Mouse (Mus musculus) bone marrow, adult 2 months (tissue): Measurements from ENCODE around the gene Nkiras1. TPM values are rescaled to one million over a fixed set of nuclear protein-coding genes. Genes with fewer than 3 reads are reported as not detected.
"Not testable (repeated sequence)": the region's sequence is repeated elsewhere in the genome, so short reads cannot be mapped to it uniquely, and the experiment has no call there.

Source experiments
- H3K27ac ChIP-seq: fragments of 200-500 bp; 2 replicates; pipeline ENCODE4 v1.5.1; 2012; ENCODE audit warnings: low read depth, mild to moderate bottlenecking, control low read depth, inconsistent platforms, low read length; ENCODE audit not compliant: control insufficient read depth, poor library complexity, insufficient read depth
- H3K4me1 ChIP-seq: fragments of 200-500 bp; 2 replicates; pipeline ENCODE4 v1.6.1; 2011; ENCODE audit warnings: low read length; ENCODE audit not compliant: control insufficient read depth, insufficient read depth
- H3K4me3 ChIP-seq: fragments of 200-500 bp; replicated peaks from 2 replicates; pipeline ENCODE3; 2011; ENCODE audit warnings: mild to moderate bottlenecking, low read depth, low read length, control low read depth; ENCODE audit not compliant: control insufficient read depth
- CTCF ChIP-seq: fragments of 200-500 bp; IDR thresholded peaks from 2 replicates; pipeline ENCODE4 v1.5.1; 2011; ENCODE audit warnings: low read length, control low read depth; ENCODE audit not compliant: control insufficient read depth, insufficient read depth
- POLR2A ChIP-seq: fragments of 200-500 bp; IDR thresholded peaks from 2 replicates; pipeline ENCODE4 v1.6.1; 2011; ENCODE audit warnings: low read depth, mild to moderate bottlenecking, control low read depth, low read length, borderline replicate concordance; ENCODE audit not compliant: control insufficient read depth
- whole genome bisulfite sequencing: fragments of 180-500 bp; shearing (Covaris S2); methylation state at CpG from one replicate; pipeline ENCODE4 v1.1.7; 2018; 5-methylcytosine and 5-hydroxymethylcytosine counted together
- polyA plus RNA-seq: library from polyadenylated mRNA; stranded (reverse); fragments of >200 nt; gene quantifications from 2 replicates; pipeline ENCODE4 v1.2.4, GENCODE M21; 2011; ENCODE audit warnings: low replicate concordance; ENCODE audit not compliant: missing spikeins, insufficient read depth, insufficient read length

Gene Nkiras1
- polyA plus RNA-seq, result 7.7 and 15.0 TPM in 2 replicates

DNA sequence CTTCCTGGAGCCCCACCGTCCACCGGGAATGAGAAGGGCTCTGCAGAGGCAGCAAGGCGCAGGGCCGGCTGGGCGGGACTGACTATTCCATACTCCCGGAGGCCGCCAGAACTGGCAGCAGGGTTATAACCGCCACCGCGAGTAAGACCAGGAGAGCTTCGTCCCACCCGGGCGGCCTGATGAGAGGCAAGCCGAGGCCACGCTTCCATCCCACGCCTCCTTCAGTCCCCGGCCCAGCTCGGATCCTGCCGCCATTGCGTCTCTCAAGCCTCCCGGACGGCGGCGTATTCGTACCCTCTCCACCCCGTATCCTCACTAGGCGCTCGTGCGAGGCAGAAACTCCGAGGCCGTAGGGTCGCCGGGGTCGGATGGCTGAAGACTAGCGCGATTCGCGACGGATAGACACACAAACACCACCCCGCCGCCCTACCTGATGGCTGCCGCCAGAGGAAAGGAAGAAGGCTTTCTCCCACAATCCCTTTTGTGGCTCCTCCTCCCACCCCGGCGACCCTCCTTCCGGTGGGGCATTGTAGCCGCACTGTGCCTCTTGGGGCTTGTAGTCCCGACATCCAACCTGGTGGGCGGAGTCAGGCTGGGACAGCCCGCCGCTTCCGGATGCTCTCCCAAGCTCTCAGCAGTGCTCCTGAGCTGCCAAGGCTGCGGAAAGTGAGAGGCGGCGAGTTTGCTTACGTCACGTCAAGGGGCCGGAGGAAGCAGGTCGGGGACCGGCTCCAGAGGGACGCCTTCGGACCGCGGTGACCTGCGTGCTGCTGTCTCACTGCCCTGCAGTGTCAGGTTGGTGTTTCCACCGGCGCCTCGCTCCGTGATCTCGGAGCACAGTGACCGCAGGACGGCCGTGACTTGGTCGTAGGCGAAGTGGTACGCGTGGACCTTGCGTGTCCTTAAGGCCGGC, at the start of gene Nkiras1, which contains the start of gene Rpl15:
Nkiras1 (plus strand) TSS at position 608 of the 913 bp plus-strand sequence.
Rpl15 (minus strand) TSS at position 863 of the 913 bp plus-strand sequence.
- Histone ChIP-seq H3K4me3 (peak within 1 kb of the TSS; percentile 89), H3K4me1 (no peaks in the 10 kb centered on the region; the same call in 1 of the 2 replicates), H3K27ac (peak within 1 kb of the TSS; percentile 78)
- TF ChIP-seq CTCF (0 out of 2 replicates have a peak, but pooled peaks have one; percentile 8), POLR2A (peak; percentile 71)
- WGBS, result under 1% methylated on average over 78 of the region's 78 CpGs

GRCm38 (mm10) chr14:18221977-18222376, 49.0 kb upstream of the Nkiras1 start:
- no peak overlapping the region for H3K4me3 ChIP-seq
- no peak overlapping the region for H3K27ac ChIP-seq
- 87% methylated on average over 6 of the region's 6 CpGs for WGBS
- TF ChIP-seq CTCF, result no peak
- no peak for TF ChIP-seq POLR2A
- H3K4me1 ChIP-seq, result no peaks in the 10 kb centered on the region

GRCm38 (mm10) chr14:18225431-18225830, 45.5 kb upstream of the Nkiras1 start:
- not testable (repeated sequence) for H3K27ac ChIP-seq, H3K4me1 ChIP-seq
- 88% methylated on average over 11 of the region's 11 CpGs for WGBS

GRCm38 (mm10) chr14:18226181-18226580, 44.8 kb upstream of the Nkiras1 start:
- H3K27ac ChIP-seq, result not testable (repeated sequence)

More at GRCm38 (mm10) chr14:18225431-18225830, 45.5 kb upstream of the Nkiras1 start:
- H3K4me3 ChIP-seq, result not testable (repeated sequence)

DNA sequence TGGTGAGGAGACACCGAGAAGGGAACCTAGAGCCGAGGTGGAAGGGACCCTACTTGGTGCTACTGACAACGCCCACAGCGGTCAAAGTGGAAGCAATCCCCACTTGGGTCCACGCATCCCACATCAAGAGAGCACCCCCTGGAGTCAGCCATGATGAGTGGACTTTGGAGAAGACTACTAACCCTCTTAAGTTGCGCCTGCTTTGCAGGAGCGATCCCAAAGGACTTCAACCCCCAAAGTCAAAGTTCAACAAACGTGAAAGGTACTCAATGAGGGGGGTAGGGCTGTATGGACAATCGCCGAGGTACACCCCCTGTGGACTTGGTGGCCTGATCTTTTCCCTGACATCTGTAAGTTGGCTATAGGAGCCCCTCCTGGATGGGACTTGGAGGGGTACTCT, 41.2 kb upstream of the Nkiras1 start:
- WGBS, result 85% methylated on average over 10 of the region's 10 CpGs
- not testable (repeated sequence) for H3K27ac ChIP-seq, H3K4me3 ChIP-seq, H3K4me1 ChIP-seq

More at GRCm38 (mm10) chr14:18226181-18226580, 44.8 kb upstream of the Nkiras1 start:
- WGBS, result 85% methylated on average over 11 of the region's 11 CpGs
- not testable (repeated sequence) for H3K4me1 ChIP-seq, H3K4me3 ChIP-seq

DNA sequence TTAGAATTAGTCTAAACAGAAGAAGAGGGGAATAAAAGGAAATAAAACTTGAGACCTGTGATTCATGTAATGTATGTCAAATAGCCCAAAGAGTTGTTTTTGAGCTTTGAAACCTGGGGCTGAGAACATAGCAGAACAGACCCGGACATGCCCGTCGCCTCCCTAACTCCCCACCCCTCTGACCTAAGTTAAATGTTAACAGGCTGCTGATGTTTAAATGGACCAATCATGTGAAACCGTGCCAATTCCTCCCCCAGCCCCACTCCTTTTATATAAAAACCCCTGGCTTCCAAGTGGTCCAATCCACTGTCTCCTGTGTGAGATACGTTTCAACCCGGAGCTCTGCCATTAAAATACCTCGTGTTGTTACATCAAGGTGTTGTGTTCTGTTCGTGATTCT, 39.1 kb upstream of the Nkiras1 start:
- 92% methylated on average over 8 of the region's 8 CpGs for WGBS
- not testable (repeated sequence) for H3K4me3 ChIP-seq, H3K4me1 ChIP-seq, H3K27ac ChIP-seq

DNA sequence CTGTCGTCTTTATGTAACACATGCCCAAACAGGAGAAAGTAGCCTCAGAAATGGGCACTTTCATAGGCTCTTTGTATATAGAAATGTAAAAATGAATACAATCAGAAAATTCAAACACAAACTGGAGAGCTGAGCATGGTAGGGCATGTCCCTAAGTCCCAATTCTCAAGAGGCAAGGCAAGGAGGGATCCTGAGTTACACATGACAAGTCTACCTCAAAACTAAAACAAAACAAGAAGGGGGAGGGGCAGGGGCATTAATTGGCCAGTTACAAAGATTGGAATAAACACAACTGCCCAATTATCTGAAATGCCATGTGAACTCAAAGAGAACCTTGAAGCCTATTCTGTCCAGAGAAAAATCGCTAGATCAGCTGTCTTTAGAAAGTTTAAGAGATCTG, 37.9 kb upstream of the Nkiras1 start:
- Histone ChIP-seq H3K4me1 (no peaks in the 10 kb centered on the region), H3K4me3 (no peak overlapping the region), H3K27ac (no peak overlapping the region)
- no peak for TF ChIP-seq POLR2A
- no peak for TF ChIP-seq CTCF
- 83% methylated on average over 2 of the region's 2 CpGs for WGBS

DNA sequence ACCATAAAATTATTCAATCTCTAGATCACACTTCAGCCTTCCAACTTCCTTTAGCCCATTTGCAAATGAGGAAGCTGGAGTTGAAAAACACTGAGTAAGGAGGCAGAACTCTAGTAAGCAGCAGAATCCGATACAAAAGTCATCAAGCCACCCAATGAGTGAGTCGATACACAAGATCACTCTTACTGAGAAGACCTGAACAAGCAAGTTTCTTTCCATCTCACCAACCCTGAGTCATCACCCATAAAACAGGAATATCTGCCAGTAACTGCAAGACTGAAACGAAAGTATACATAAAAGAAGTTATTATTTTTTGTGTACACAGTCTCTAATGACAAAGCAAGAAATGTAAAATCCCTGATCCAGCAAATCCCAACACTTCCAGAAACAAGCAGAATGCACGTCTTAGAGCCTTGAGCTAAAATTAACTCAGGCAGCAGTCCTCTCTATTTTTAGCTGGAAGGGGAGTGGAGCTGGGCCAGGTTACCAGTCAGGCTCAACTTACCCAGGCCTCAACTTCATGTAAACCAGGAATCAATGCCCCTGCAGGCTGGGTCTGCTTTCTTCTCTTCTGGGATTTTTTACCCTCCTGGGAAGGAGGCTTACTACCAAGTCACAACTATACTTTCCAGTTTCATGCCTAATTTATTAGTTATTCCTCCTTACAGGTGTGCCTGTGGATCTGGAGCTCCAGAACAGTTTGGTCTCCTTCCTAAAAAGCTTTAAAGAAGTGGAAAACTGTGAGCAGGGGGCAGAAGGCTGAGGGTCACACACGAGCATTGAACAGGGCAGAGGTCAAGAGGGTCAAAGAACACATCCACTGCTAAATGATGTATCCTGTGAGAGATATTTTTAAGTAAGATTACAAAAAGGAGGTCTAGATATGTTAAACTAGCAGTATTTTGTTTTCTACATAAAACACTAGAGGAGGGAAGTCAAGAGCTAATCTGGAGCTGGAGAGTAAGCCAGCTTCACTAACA, 36.7 kb upstream of the Nkiras1 start:
- TF ChIP-seq POLR2A (no peak), CTCF (no peak)
- Histone ChIP-seq H3K4me3 (no peak overlapping the region), H3K4me1 (no peaks in the 10 kb centered on the region; the same call in 1 of the 2 replicates), H3K27ac (no peak overlapping the region)
- WGBS, result 11% methylated on average over 5 of the region's 5 CpGs

DNA sequence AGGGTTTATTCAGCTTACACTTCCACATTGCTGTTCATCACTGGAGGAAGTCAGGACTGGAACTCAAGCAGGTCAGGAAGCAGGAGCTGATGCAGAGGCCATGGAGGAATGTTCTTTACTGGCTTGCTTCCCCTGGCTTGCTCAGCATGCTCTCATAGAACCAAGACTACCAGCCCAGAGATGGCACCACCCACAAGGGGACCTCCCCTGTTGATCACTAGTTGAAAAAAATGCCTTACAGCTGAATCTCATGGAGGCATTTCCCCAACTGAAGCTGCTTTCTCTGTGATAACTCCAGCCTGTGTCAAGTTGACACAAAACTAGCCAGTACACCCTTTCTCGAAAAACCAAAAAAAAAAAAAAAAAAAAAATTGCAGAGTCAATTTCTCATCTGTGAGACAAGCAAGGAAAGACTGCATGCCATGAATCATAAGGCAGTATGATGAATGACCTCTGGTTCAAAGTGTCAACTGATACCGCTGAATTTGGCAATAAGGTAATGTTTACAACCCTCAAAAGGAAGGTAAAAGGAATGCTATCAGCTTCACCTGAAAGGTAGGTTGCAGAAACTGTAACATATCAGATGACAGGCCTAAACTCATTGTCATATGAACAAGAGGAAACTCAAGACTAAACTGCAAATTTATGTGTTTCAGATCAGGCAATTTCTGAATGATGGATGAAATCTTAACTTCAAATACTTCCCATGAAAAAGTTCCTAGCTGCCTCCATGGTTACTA, 34.3 kb upstream of the Nkiras1 start:
- H3K27ac ChIP-seq, H3K4me3 ChIP-seq, H3K4me1 ChIP-seq: not testable (repeated sequence)
- WGBS, result 68% methylated on average over 2 of the region's 2 CpGs
